Comparison of ENCODE assay signal across 10 mouse cellular contexts in the genomic region with DNA sequence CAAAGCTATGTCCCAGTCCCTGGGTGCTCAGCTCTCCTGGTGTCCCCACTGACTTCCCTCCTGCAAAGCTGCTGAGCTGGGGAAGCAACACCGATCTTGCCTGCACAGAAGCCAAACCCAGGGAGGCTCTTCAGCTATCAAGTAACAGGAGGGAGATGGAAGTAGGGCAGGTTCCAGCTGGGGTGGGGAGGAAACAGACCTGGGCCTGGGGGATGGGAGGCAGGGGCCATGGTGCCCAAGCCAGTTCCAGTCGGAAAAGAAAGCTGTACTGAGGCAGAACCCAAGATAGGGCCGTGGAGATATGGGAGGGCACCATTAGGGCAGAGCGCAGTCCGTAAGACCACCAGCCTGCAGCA. TPM values are rescaled to one million over a fixed set of nuclear protein-coding genes. Genes with fewer than 3 reads are reported as not detected.
DNase-seq lines count a peak whose midpoint lies in the region; ATAC-seq lines count a peak whose summit lies in the region.
"Had no signal": no experiment of that assay in that cellular context is flagged by ENCODE, and none has a peak within 500 bp of the region (broad histone marks: within the 10 kb centered on the region; RNA-seq: fewer than 3 reads in every experiment).

No protein-coding gene starts in this region.

- H3K36me3 ChIP-seq in heart, embryonic 12.5 days: peaks cover 63% of the 10 kb centered on the region
- H3K36me3 ChIP-seq in heart, embryonic 16.5 days (ENCODE audit: control insufficient read depth, insufficient read depth): peaks cover 25% of the 10 kb centered on the region
- H3K36me3 ChIP-seq in midbrain, embryonic 12.5 days: peaks cover 52% of the 10 kb centered on the region

- H3K27me3 ChIP-seq in heart, embryonic 12.5 days (replicated peaks): no peaks in the 10 kb centered on the region
- no peaks in the 10 kb centered on the region for H3K27me3 ChIP-seq in heart, embryonic 16.5 days (ENCODE audit: control insufficient read depth, insufficient read depth, low read length)
- no peaks in the 10 kb centered on the region for H3K27me3 ChIP-seq in midbrain, embryonic 12.5 days

- peaks cover 66% of the 10 kb centered on the region for H3K4me1 ChIP-seq in heart, embryonic 12.5 days (replicated peaks)
- H3K4me1 ChIP-seq in heart, embryonic 16.5 days (ENCODE audit: control insufficient read depth, insufficient read depth, low read length): peaks cover 55% of the 10 kb centered on the region
- peaks cover 66% of the 10 kb centered on the region for H3K4me1 ChIP-seq in midbrain, embryonic 12.5 days

- H3K27ac ChIP-seq in heart, embryonic 12.5 days (ENCODE audit: poor library complexity, severe bottlenecking): no peak overlapping the region
- H3K27ac ChIP-seq in heart, embryonic 16.5 days (ENCODE audit: low read length): no peak overlapping the region
- no peak overlapping the region for H3K27ac ChIP-seq in midbrain, embryonic 12.5 days (replicated peaks)

- H3K9ac ChIP-seq in heart, embryonic 12.5 days: peak overlapping the region; percentile 53; the same call in 1 of the 2 replicates
- peak overlapping the region; percentile 42 for H3K9ac ChIP-seq in heart, embryonic 16.5 days (ENCODE audit: low read length)
- H3K9ac ChIP-seq in midbrain, embryonic 12.5 days (replicated peaks): peak overlapping the region; percentile 84

- peak overlapping the region; percentile 19 for H3K4me3 ChIP-seq in heart, embryonic 12.5 days
- no peak overlapping the region for H3K4me3 ChIP-seq in heart, embryonic 16.5 days (ENCODE audit: low read length)
- H3K4me3 ChIP-seq in midbrain, embryonic 12.5 days: peak overlapping the region; percentile 78

- no peak for ATAC-seq in heart, embryonic 12.5 days (ENCODE audit: insufficient number of reproducible peaks, low FRiP score)
- ATAC-seq in heart, embryonic 16.5 days (replicated peaks; ENCODE audit: extremely low read depth, insufficient read depth, low FRiP score): no peak
- ATAC-seq in midbrain, embryonic 12.5 days (ENCODE audit: low FRiP score, low read depth): no peak

- WGBS in heart, embryonic 12.5 days: 60% methylated on average over 5 of the region's 5 CpGs
- WGBS in heart, embryonic 16.5 days: 57% methylated on average over 5 of the region's 5 CpGs
- 84% methylated on average over 5 of the region's 5 CpGs for WGBS in midbrain, embryonic 12.5 days

- no peaks in the 10 kb centered on the region for H3K9me3 ChIP-seq in heart, embryonic 12.5 days (replicated peaks)
- no peaks in the 10 kb centered on the region for H3K9me3 ChIP-seq in heart, embryonic 16.5 days (replicated peaks; ENCODE audit: control insufficient read depth, low read length)
- H3K9me3 ChIP-seq in midbrain, embryonic 12.5 days: no peaks in the 10 kb centered on the region

- DNase-seq in heart, postnatal 4 days: no peak
- DNase-seq in cerebellum, postnatal 14 days: peak; percentile 36 to 48
- DNase-seq in thymus, postnatal 14 days: no peak
- no peak for DNase-seq in layer of hippocampus, adult 9-11 months
- no peak for DNase-seq in frontal cortex, postnatal 36 days (ENCODE audit: low spot score in 2 of 2)

- H3K4me2 ChIP-seq in heart, embryonic 12.5 days: peak overlapping the region; percentile 84
- H3K4me2 ChIP-seq in heart, embryonic 16.5 days (ENCODE audit: low read depth, low read length): peak overlapping the region; percentile 73
- peak overlapping the region; percentile 78 for H3K4me2 ChIP-seq in midbrain, embryonic 12.5 days (replicated peaks)

RNA-seq across cellular contexts. Expression of a gene that starts 3.2 kb away (rescaled TPM):
- polyA plus RNA-seq in heart, embryonic 12.5 days (2016; fragmentation: Nextera tagmentation; extraction: Ambion mirVana): 56.5 and 57.4 TPM in 2 replicates
- 10 to 100 TPM; 57.0 to 59.0 TPM for total RNA-seq in heart, postnatal 4 days (2021)
- polyA plus RNA-seq in heart, embryonic 16.5 days (2015; fragmentation: Nextera tagmentation; extraction: Ambion mirVana): 48.4 and 55.3 TPM in 2 replicates
- 94.2 and 100 TPM in 2 replicates for polyA plus RNA-seq in midbrain, embryonic 12.5 days (2016; fragmentation: Nextera tagmentation; extraction: Ambion mirVana)

RNA-seq across cellular contexts. Expression of a gene that starts 9.9 kb away (rescaled TPM):
- not detected in 2 replicates for polyA plus RNA-seq in heart, embryonic 12.5 days (2016; fragmentation: Nextera tagmentation; extraction: Ambion mirVana)
- not detected for total RNA-seq in heart, postnatal 4 days (2021)
- 0.08 TPM in 1 of 2 replicates, not detected in the other for polyA plus RNA-seq in heart, embryonic 16.5 days (2015; fragmentation: Nextera tagmentation; extraction: Ambion mirVana)
- polyA plus RNA-seq in midbrain, embryonic 12.5 days (2016; fragmentation: Nextera tagmentation; extraction: Ambion mirVana): 0.18 and 0.27 TPM in 2 replicates
- total RNA-seq: MEL had no signal
- polyA plus RNA-seq: spleen, adult 2 months had no signal

RNA-seq across cellular contexts. Expression of a gene that starts 15.3 kb away (rescaled TPM):
- polyA plus RNA-seq in heart, embryonic 12.5 days (2016; fragmentation: Nextera tagmentation; extraction: Ambion mirVana): 51.2 and 53.5 TPM in 2 replicates
- total RNA-seq in heart, postnatal 4 days (2021): 10 to 100 TPM; 24.7 to 27.8 TPM
- polyA plus RNA-seq in heart, embryonic 16.5 days (2015; fragmentation: Nextera tagmentation; extraction: Ambion mirVana): 48.1 and 51.0 TPM in 2 replicates
- 82.9 and 83.0 TPM in 2 replicates for polyA plus RNA-seq in midbrain, embryonic 12.5 days (2016; fragmentation: Nextera tagmentation; extraction: Ambion mirVana)

RNA-seq across cellular contexts. Expression of a gene that starts 17.5 kb away (rescaled TPM):
- polyA plus RNA-seq in heart, embryonic 12.5 days (2016; fragmentation: Nextera tagmentation; extraction: Ambion mirVana): 0.34 and 0.64 TPM in 2 replicates
- not detected for total RNA-seq in heart, postnatal 4 days (2021)
- polyA plus RNA-seq in heart, embryonic 16.5 days (2015; fragmentation: Nextera tagmentation; extraction: Ambion mirVana): not detected in 2 replicates
- polyA plus RNA-seq in midbrain, embryonic 12.5 days (2016; fragmentation: Nextera tagmentation; extraction: Ambion mirVana): 0.59 TPM in 1 of 2 replicates, not detected in the other
- total RNA-seq: MEL had no signal
- polyA plus RNA-seq: spleen, adult 2 months had no signal

RNA-seq across cellular contexts. Expression of a gene that starts 17.5 kb away (rescaled TPM):
- 0.92 TPM in 1 of 2 replicates, not detected in the other for polyA plus RNA-seq in heart, embryonic 12.5 days (2016; fragmentation: Nextera tagmentation; extraction: Ambion mirVana)
- total RNA-seq in heart, postnatal 4 days (2021): not detected
- 5.0 and 11.6 TPM in 2 replicates for polyA plus RNA-seq in heart, embryonic 16.5 days (2015; fragmentation: Nextera tagmentation; extraction: Ambion mirVana)
- polyA plus RNA-seq in midbrain, embryonic 12.5 days (2016; fragmentation: Nextera tagmentation; extraction: Ambion mirVana): 5.1 and 11.1 TPM in 2 replicates

Comparison
In these comparisons a context has a peak if more than half of its experiments do, and no peak if none do; other contexts are left out.
1. DNase-seq: peak in cerebellum, postnatal 14 days (2 of 2); none in heart, postnatal 4 days (single experiment), thymus, postnatal 14 days (single experiment), layer of hippocampus, adult 9-11 months (single experiment) and frontal cortex, postnatal 36 days (0 of 2).
2. Peak in every context shown above with its lines, with median percentiles within 50 percentile points of each other: H3K4me2 ChIP-seq and H3K9ac ChIP-seq.